Mouse (Mus musculus) layer of hippocampus, adult 18-20 months (tissue): ENCODE measurements around the gene Nfia. TPM values are rescaled to one million over a fixed set of nuclear protein-coding genes. Genes with fewer than 3 reads are reported as not detected.

Source experiments
- DNase-seq, 2 experiments: peaks; one replicate each; pipeline ENCODE4 v3.0.0; 2022; ENCODE audit warnings: low spot score in 2 of 2
- total RNA-seq, 2 experiments: library from RNA; stranded (reverse); gene quantifications; 2 replicates each; pipeline ENCODE4 v1.2.3; 2021

The Nfia gene
- total RNA-seq, 2 experiments from 2014 or later, result 94.5 to 95.9 TPM

DNA sequence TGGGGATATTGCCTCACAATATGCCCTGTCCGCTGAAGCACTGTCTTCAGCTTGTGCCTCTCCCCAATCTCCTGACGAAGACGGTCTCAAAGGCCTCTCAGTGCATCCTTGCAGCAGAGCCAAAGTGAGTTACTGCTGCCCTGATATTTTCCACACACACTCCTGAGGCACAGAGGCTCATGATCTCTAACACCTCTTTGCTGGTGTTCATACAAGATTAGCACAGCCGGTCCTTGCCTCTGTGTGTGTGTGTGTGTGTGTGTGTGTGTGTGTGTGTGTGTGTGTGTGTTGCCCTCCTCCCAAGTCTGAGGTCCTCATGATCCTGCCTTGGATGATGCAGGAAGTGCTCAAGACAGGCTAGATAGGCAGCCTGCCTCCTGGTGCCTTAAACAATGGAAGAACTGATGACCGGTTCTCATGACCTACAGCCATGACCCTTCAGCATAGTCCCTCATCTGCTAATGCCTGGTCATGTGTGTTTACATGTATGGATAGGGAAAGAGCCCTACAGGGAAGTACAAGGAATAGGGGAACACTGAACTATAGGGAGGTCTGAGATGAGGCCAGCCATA is 319.5 kb downstream of the Nfia start:
- no peak for DNase-seq

- DNase-seq, result no peak
These were observed 321.7 kb downstream of the Nfia start for GRCm38 (mm10) chr4:98094112-98094805.

GRCm38 (mm10) chr4:98095060-98095459 is 322.5 kb downstream of the Nfia start:
- no peak for DNase-seq

DNA sequence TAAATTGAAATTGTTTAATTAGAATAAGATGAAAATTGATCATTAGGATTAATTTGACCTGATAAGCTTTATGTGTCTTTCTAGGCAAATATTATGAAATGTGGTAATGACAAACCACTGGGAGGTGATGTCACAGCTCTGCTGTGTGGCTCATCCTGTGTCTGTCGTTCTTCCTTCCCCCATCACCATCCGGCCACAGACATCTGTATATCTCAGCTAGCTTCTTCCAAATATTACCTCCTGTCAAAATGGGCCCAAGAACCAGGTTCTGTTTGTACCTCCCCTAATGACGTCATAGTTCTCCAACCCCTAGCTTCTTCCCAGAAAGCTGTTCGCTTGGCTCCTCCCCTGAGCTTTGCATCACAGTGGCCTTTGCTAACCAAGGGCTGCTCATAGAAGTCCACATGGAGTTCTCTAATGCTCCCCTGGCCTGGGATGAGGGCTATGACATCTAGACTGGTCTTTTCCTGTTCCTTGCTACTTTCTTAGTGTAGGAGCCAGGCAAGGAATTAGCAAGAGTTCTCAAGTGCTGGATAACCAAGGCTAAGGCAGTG is 324.6 kb downstream of the Nfia start:
- no peak for DNase-seq

DNA sequence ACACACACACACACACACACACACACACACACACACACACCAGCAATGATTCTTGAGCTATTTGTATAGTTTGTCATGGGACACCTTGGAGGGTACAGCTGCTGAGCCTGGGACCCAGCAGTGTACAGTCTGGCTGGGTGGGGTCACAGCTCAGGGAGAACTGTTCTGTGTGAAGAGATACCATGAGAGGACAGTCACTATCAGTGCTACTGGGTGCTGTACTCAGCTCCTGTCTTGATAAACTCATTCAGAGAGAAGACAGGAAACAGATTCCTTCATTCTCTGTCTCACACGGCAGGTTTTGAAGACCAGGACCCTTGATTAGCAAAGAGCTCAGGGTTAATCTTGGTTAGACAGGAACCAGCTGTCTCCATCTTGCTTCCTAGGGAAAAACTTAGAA is 326.1 kb downstream of the Nfia start:
- no peak for DNase-seq

GRCm38 (mm10) chr4:98099433-98099832 is 326.9 kb downstream of the Nfia start:
- peak in 1 of 2 experiments; percentile 37 for DNase-seq

DNA sequence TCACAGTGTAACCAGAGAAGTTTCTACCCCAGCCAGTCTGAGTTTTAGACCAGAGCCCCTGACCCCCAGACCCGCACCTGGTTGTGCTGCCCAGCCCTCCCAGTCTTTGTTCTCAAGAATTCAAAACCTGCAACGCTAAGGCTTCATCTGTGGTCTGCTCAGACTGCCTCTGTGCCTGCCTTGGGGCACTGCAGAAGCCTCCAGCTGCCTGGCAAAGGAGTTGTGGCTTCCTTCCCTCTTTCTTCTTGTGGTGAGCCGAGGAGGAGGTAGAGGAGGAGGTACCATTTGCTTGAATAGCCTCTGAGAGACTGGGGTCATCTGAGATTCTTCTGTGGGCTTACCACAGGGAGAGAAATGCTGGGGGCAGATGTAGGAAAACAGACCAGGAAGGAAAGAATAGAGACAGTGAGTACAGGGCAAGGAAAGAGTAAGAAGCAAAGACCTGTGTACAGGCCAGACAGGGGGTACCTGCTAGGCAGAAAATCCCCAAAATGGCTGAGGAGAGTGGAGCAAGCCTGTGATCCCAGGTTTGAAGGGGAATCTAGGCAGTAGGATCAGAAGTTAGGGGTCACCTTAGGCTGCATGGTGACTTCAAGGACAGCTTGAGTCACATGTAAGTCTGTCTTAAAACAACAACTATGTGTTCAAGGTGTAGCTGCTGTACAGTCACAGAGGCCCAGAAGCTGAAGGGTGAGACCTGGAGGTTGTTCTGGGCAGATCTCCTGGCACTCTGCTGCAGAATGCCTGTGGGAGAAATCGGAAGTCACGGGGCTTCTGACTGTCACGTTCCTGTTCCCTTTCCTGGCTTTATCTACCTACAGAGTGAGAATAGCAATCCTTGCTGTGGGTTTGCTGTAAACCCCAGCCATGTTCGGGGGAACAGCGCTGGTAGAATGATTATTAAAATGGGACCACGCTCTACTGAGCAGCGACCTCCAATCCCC is 328.9 kb downstream of the Nfia start:
- no peak for DNase-seq

DNA sequence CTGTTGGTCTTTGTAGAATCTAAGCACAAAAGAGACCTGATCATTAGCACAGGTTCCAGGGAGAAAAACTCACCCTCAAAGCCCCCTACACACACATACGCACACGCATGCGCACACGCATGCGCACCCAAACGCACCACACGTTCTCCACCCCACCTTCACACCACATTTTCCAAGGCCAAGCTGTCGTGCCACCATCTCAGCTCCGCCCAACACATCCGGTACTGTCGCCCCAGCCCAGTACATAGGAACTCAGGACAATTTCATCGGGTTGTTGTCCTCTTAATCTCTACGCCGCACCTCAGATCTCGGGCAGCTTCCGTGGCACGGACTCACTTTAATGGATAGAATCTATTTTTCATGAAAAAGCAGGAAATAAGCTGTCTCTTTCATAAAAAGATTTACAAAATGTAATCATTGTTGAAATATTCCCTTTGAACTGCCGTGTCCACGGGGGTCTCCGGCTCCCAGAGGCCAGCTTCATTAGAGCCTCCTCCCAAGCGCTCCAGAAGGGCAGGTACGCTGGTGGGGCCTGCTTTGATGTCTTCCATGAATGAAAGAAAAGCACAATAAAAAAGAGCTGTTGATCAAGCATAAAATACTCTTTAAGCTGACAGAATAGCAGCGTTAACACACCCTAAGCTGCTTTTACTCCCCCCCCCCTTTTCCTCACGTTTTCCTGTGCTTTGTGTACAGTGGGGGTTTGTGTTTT is 330.2 kb downstream of the Nfia start:
- DNase-seq, result peak; percentile 35 to 67

- no peak for DNase-seq
These were observed 330.8 kb downstream of the Nfia start for GRCm38 (mm10) chr4:98103337-98103666.

DNA sequence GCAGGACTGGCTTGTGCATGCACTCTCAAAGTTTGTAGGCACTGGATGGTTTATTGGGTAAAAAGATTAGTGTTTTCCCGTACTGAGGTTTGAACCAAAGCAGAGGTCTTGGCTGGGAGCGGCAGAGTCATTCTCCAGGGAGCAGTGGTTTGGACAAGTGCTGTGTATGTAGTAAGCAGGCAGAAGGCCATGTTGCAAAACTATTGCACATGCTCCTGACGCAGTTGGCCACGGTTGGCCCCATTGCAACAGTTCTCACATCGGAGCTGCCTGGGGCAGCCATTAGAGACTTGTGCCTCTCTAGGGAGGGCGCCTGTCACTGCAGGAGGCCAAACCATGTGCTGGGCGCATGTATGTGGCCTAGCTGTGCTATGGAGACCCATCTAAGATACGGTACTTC is 331.6 kb downstream of the Nfia start:
- DNase-seq, result no peak

DNA sequence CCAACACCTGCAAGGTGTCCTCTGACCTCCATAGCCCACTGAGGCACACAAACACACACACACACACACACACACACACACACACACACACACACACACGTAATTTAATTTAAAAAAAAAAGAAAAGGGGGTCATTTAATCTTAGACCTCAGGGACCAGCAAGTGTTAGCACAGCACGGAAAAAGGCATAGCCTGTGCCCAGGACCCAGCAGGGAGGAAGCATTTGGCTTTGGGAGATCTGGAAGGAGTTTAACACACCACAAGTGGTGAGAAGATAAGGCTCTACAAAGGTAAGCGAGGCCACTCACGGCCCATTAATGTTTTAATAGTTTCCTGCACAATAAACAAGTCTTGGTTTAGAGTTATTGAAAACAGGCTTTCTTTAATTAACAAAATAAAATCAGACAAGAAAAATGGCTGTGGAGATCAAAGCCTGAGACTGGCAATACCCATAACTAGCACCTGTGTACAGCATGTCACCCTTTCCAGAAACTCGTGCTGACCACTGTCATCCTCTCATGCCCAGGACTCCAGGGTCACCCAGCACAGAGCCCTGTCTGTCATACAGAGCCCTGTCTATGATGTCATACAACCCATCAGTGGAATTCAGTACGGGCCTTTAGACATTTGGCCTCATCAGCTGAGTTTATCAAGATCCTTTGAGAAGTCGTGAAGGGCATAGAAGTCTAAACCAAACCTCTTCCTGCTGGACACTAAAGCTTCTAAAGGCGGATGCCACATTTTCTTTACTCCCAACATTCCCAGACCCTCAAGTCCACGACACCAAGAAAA is 332.6 kb downstream of the Nfia start:
- no peak for DNase-seq

DNA sequence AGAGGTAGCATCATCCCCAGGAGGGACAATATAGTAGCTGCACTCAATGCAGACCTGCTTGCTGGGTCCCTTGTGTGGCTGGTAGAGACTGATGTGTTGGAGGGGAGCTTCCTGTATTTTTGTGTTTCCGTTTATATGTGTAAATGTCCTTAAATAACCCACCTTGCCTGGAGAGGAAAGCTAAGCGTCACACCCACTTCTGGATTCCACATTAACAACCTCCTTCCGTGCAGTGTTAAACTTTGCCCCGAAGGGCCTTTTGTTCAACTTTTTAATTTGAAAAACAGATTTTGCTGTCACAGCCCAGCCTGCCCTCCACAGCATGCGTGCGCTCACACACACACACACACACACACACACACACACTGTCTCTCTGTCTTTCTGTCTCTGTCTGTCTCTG is 333.4 kb downstream of the Nfia start:
- no peak for DNase-seq

GRCm38 (mm10) chr4:98106445-98107092 is 334.0 kb downstream of the Nfia start:
- no peak for DNase-seq

GRCm38 (mm10) chr4:98107093-98107453 is 334.5 kb downstream of the Nfia start:
- no peak for DNase-seq

DNA sequence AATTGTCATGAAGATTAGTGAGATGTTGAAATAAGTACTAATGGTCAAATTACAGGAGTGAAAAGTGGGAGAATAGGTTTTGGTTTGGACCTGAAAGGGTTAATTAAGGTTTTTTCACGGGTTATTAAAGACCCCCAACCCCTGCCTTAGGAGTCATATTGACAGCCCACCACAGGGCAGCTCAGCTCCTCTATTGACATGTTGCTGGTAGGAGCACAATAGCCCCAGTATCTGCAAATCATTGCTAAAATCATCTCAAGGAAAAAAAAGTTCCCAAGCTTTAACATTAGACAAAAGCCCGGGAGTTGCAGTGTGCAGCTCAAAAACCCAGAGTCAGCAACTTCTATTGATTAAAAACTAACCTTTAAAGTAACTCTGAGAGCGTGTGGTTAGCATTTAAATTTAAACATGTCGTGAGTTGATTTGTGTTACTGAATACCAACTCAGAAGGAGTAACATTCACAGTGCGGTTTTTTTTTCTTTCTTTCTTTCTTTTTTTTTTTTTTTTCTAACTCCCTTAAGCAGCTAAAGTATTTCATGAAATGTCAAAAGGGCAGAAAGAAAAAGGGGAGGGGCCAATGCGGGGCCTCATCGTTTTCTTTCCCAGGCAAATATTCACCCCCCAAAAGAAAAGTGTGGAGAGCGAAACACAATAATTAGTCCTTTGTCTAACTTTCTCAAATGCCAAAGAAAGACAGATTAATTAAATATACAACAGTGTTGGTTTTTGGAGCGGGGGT is 335.6 kb downstream of the Nfia start:
- no peak for DNase-seq

DNA sequence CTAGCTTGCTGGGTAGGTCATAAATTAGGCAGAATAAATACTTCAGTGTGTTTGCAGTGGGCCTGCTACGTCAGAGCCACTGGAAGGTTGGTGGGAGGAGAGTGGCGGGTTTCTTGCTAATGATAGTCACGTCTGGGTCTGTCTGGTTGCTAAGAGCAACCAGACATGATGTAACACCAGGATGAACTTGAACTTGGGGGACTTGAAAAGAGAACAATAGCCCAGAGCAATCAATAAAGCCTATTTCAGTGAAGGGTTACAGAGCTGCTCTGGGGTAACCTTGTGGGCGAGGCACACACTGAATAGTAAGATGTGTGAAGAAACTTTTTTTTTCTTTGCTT is 336.1 kb downstream of the Nfia start:
- DNase-seq, result no peak

DNA sequence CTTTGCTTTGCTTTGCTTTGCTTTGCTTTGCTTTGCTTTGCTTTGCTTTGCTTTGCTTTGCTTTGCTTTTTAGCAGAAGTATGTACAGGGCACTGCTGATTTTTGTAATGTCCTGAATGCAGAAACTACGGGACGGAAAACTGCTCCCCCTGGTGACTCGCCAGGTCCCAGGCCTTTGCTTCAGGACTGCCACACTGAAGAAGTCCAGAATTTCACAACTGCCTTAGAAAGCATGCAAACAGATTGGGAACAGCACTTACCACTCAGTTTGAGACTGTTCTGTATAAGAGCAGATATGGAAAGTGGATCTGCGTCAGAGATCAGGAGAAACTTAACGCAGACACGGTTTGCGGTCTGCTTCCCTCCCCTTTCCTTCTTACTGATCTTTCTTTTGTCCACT is 336.5 kb downstream of the Nfia start:
- DNase-seq, result peak in 1 of 2 experiments; percentile 39

GRCm38 (mm10) chr4:98109911-98110310 is 337.4 kb downstream of the Nfia start:
- no peak for DNase-seq

DNA sequence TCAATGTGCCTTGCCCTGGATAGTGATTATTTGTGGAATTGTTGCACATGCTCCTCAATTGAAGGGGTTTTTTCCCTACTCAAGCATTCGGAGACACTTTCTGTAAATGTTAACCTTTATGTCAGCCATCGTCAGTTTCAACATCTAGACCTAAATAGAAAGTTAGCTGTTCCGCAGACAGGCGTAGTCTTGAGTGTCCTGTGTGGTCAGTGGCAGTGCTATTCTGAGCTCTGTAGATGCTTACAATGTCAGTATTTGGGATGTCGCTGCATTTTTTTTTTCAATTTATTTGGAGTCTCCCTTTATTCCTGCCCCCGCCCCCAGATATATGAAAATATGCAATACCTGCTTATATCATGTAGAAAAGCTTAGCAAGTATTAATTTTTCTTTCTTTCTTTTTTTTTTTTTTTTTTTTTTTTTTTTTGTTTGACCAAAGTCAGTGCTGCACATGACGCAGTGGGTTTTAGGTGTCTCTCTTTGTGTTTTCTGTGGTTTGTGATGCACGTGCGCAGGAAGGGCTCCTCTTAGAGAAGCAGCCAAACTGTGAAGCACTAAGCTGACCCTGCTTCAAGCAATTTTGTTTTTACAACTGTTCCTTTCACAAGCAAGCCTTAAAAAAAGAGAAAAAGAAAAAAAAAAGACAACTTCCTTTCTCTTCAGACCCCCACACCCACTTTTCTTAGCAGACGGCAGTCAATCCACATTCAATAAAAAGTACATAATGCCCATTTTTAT is 340.9 kb downstream of the Nfia start:
- no peak for DNase-seq
